Mouse (Mus musculus): ENCODE results near the gene Mrps17.
A peak's percentile ranks its signal among the peaks of the same experiment; 100 is the strongest.
"Not testable (repeated sequence)": the region's sequence is repeated elsewhere in the genome, so short reads cannot be mapped to it uniquely, and the experiment has no call there.

The Mrps17 gene

GRCm38 (mm10) chr5:129715326-129715861, at the start of gene Mrps17:
Mrps17 (plus strand) TSS chr5:129715497.
- peak; percentile 94 for DNase-seq (ENCODE audit: low read depth, low spot score)

GRCm38 (mm10) chr5:129666271-129666909, 48.9 kb upstream of the Mrps17 start:
- DNase-seq (ENCODE audit: low read depth, low spot score) = no peak

GRCm38 (mm10) chr5:129667851-129668250, 47.4 kb upstream of the Mrps17 start:
- no peak for DNase-seq (ENCODE audit: low read depth, low spot score)

GRCm38 (mm10) chr5:129669453-129670035, 45.8 kb upstream of the Mrps17 start:
- DNase-seq (ENCODE audit: low read depth, low spot score) = no peak

- peak; percentile 73 for DNase-seq (ENCODE audit: low read depth, low spot score)
These were observed 45.2 kb upstream of the Mrps17 start, which contains the start of gene Zfp11 for GRCm38 (mm10) chr5:129670036-129670458. Zfp11 (minus strand) TSS chr5:129670099.

- DNase-seq (ENCODE audit: low read depth, low spot score) = not testable (repeated sequence)
These were observed 30.2 kb upstream of the Mrps17 start for GRCm38 (mm10) chr5:129685141-129685540.

GRCm38 (mm10) chr5:129687621-129688020, 27.7 kb upstream of the Mrps17 start:
- no peak for DNase-seq (ENCODE audit: low read depth, low spot score)

- DNase-seq (ENCODE audit: low read depth, low spot score) = no peak
These were observed 24.8 kb upstream of the Mrps17 start for GRCm38 (mm10) chr5:129690528-129690927.

GRCm38 (mm10) chr5:129700506-129700905, 14.8 kb upstream of the Mrps17 start:
- no peak for DNase-seq (ENCODE audit: low read depth, low spot score)

- no peak for DNase-seq (ENCODE audit: low read depth, low spot score)
These were observed 13.6 kb upstream of the Mrps17 start for GRCm38 (mm10) chr5:129701706-129702105.

- no peak for DNase-seq (ENCODE audit: low read depth, low spot score)
These were observed 11.9 kb upstream of the Mrps17 start for GRCm38 (mm10) chr5:129703368-129703767.

GRCm38 (mm10) chr5:129708412-129708811, 6.9 kb upstream of the Mrps17 start, which contains the start of gene Sept14:
Sept14 (minus strand) TSS chr5:129708512.
- no peak for DNase-seq (ENCODE audit: low read depth, low spot score)

GRCm38 (mm10) chr5:129717016-129717415, 1.7 kb downstream of the Mrps17 start:
- DNase-seq (ENCODE audit: low read depth, low spot score) = peak; percentile 17

GRCm38 (mm10) chr5:129720176-129720575, 4.9 kb downstream of the Mrps17 start:
- peak; percentile 20 for DNase-seq (ENCODE audit: low read depth, low spot score)

GRCm38 (mm10) chr5:129724268-129724667, 9.0 kb downstream of the Mrps17 start:
- DNase-seq (ENCODE audit: low read depth, low spot score) = no peak

GRCm38 (mm10) chr5:129724834-129725773, 9.8 kb downstream of the Mrps17 start, which contains the start of gene Nipsnap2:
Nipsnap2 (plus strand) TSS chr5:129725063.
- DNase-seq (ENCODE audit: low read depth, low spot score) = peak; percentile 93

GRCm38 (mm10) chr5:129725774-129726392, 10.6 kb downstream of the Mrps17 start:
- DNase-seq (ENCODE audit: low read depth, low spot score) = peak; percentile 36

GRCm38 (mm10) chr5:129726784-129727183, 11.5 kb downstream of the Mrps17 start:
- no peak for DNase-seq (ENCODE audit: low read depth, low spot score)

GRCm38 (mm10) chr5:129729286-129729685, 14.0 kb downstream of the Mrps17 start:
- DNase-seq (ENCODE audit: low read depth, low spot score) = no peak

- no peak for DNase-seq (ENCODE audit: low read depth, low spot score)
These were observed 15.0 kb downstream of the Mrps17 start for GRCm38 (mm10) chr5:129730344-129730743.

GRCm38 (mm10) chr5:129731021-129731420, 15.7 kb downstream of the Mrps17 start:
- DNase-seq (ENCODE audit: low read depth, low spot score) = no peak

Data from CD4-positive, CD25-positive, alpha-beta regulatory T cell, adult 2 months (primary cell).